Mouse (Mus musculus) CD4-positive, CD25-positive, alpha-beta regulatory T cell, adult 2 months (primary cell): Measurements from ENCODE around the gene Dnajc11.
A peak's percentile ranks its signal among the peaks of the same experiment; 100 is the strongest.

ENCODE experiments used
- DNase-seq: peaks from one replicate; pipeline ENCODE4 v3.0.0-alpha.2; 2012; ENCODE audit warnings: low read depth, low spot score

Gene Dnajc11

GRCm38 (mm10) chr4:151985886-151986285, 52.4 kb downstream of the Dnajc11 start:
- peak; percentile 82 for DNase-seq

DNA sequence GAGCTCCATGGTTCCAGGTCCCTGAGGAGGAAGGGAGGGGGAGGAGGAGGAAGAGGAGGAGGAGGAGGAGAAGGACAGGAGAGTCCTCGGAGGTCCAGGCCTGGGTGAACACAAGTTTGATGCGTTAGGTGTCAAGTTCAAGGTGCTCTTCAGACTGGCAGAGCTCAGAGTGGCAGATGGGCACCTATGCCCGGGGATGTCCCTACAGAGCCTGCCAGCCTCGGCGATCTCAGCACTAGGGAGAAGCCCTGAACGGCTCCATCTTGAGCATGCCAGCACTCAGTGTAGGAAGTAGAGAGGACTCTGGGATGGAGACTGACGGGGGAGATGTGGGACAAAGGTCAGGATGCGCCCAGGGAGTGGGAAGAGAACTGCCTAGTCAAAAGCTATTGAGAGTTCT, 53.2 kb downstream of the Dnajc11 start:
- DNase-seq = no peak

GRCm38 (mm10) chr4:151988014-151988341, 54.5 kb downstream of the Dnajc11 start:
- DNase-seq = no peak

DNA sequence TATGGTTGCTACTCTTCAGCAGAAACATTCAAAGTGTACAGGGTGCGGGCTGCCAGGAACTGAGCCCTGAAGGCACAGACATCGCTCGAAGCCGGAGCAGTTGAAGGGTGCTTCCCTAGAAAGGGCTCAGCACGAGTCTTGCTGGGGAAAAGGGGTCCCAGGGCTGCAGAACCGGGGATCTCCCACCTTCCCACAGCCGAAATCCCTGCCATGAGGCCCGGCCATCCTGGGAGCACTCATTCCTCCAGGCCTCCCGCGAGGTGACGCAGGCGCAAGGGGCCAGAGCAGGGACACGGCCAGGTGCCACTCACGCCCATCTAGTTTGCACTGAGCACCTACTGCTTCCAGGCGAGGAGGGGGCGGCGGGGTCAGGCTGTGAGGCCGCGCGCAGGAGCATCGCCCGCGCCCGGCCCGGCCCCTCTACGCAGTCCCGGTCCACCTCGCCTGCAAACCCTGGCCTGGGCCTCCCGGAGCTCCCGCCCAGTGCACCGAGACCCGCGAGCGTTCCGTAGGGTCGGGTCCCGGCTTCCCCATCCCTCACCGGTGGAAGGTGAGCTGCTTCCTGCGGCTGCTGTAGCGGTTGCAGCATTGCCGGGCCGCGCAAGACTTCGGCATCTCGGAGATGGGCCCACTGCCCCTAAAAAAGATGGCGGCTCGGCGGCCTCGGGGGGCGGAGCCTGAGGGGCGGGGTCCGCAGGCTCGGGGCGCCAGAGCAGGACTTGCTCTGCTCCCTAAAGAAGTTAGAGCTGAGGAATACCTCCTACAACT, 55.0 kb downstream of the Dnajc11 start, which contains the start of gene Thap3:
Gene Thap3, minus strand, starts transcription at position 656 of the 768 bp plus-strand sequence.
- DNase-seq = peak; percentile 89

DNA sequence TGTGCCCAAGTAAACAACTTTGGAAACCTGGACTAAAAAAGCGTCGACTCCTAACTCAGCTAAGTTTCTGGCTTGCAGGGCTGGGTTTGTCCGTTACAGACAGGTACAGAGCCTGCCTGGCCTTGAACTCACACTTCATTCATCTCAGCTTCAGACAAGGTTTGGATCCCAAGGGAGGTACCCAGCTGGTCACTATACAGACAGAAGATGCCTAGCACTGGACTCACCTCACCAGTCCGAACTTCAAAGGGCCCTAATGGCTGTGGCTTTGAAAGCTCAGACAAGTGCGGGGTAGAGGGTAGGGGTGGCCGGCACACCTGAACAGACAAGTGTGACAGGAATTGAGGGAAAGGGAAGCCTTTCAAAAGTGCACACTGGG, 55.6 kb downstream of the Dnajc11 start:
- no peak for DNase-seq

DNA sequence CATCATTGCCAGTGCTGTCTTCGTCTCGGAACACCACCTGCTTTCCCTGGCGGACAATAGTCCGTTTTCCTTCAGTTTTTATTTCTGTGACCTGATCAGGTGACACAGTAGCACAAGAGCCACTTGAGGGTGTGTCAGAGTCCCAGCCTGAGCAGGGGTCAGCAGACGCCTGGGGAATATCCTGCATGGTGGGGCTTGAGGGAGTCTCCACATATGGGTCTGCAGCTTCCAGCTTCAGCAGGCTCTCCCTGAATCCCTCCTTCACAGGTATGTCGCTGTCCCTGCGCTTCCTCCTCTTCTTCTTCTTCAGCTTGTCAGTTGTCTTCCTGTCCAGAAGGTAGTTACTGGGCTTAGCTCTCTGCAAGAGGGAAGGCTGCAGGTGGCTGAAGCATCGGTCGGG, 58.6 kb downstream of the Dnajc11 start:
- no peak for DNase-seq

DNA sequence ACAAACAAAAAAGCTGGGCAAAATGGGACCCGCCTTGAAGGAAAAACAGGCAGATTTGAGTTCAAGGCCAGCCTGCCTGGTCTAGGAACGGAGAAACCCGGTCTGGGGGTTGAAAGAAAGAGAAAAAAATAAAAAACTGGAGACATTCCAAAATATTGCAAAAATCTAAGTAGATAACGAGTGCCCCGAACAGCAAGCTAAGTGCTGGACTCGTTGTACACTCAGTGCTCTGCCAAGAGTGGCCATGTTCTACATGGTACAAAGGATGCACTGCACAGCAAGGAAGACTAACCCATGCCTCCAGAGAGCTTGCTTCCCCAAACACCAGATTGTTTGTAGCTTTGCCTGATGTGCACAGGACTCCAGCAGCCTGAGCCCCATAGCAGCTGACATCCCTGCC, 59.5 kb downstream of the Dnajc11 start:
- DNase-seq = no peak

DNA sequence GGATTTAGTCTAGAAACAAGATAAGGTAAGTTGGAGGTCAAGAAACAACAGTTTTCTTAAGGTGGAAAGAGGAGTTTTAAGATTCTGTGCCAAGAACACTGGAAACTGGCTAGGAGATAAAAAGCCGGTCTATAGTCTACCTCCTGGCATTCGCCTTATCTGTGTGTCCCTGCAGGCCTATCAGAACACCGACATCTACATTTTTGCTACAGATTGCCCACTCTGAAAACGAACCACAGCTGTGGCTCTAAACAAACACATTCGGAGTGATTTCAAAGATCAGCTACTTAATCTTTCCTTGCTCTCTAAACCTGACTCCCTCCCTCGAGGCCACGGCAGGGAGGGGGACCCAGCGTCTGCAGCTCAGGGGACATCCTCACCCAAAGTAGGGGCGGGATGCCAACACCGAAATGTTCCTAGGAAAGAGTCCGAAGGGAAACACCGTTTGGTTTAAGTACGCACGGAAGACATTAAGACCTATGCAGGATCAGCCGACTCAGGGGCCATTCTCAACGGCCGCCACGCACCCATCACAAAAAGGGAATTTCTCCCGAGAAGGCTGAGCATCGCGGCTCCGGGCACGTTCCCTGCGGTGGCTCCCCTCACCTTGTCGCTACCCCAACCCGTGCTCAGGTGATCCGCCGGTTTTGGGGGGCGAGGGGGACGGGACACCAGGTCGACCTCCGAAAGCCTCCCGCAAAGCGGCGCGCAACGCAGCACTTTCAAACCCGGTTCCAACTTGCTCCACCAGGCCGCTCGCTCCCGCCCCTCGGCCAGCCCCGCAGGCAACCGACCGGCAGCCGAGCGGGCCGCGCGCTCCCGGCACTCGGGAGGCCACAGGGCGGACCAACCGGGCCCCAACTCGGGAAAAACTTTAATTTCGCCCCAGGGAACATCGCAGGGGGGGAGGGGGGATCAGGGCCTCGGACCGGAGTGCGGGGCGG, 61.0 kb downstream of the Dnajc11 start:
- no peak for DNase-seq

GRCm38 (mm10) chr4:151995371-151996172, 62.1 kb downstream of the Dnajc11 start:
- DNase-seq = no peak

DNA sequence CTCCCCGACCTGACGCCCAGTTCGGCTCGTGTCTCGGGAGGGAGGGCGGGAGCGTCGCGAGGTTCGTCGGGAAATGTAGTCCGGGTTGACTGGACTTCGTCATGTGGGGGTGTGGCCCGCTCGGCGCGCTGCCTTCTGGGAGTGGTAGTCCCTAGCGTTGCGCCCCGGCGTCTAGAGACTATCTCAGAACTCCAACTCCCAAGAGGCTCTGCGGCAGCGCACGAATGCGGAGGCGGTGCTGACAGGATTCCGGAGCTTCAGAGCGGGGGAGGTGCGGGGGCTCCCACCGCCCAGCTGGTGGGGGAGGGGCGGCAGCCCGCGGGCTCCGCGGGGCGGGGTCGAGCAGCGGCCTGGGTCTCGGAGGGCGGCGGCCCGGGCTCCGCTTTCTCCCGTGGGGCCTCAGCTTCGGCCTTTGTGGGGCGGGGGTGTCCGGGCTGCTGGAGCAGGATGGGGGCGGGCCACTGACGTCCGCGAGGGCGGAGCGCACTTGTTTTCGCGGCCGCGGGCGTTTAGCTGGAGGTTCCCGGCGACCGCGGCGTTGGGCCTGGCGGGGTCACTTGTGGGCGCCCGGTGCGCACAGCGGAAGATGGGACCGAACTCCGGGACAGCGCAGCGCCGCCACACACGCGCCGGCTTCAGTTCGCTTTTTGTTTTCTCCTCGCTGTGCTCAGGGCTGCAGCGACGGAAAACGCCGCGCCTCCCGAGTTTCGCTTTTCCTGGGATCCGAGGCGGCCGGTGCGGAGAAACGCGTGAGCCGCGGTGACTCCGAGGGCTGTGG, 62.9 kb downstream of the Dnajc11 start, which contains the start of gene Phf13:
Gene Phf13, minus strand, starts transcription at position 86 of the 778 bp plus-strand sequence.
- DNase-seq = peak; percentile 99

DNA sequence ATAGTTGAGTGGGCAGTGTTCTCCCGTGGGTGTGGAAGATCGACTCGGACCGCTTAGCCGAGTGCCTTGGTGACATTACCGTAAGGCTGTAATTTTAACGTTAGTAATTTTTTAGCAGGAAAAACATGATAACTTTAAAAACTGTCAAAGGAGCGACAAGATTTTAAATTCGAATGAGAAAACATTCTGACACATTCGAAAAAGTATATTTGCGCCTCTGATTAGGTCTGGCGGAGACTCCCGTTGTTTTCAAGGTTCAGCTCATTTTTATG, 63.4 kb downstream of the Dnajc11 start:
- DNase-seq = no peak

DNA sequence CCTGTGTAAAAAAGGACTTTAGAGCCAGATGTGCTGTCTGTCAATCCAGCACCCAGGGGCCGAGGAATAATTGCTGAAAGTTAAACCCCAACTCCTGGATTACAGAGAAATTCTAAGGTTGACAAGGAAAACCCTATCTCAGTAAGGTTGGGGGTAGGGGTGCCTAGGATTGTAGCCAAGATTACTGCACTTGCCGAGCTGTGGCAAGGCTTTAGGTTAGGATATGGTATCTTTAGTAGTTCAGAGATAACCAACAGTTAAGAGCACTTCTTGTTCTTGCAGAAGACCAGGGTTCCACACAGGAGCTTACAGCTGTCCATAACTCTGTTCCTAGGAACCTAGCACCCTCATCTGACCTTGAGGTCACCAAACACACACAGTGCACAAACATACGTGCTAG, 64.2 kb downstream of the Dnajc11 start:
- no peak for DNase-seq

DNA sequence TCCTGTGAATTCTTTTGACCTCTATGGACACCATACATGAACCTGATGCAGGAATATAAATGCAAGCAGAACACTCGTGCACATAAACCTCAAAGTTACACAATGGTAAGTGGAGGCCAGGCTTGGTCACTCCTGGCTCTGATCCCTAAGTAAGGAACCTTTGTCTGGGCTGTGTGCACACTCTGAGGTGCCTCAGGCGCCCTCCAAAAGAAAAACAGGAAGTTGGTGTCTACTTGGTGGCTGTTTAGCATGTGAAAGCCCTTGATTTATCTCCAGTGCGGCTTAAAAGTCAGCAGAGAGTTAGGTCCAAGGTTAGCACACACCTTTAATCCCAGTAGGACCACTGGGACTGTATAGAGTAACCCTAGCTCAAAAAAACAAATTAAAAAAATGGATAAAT, 66.0 kb downstream of the Dnajc11 start:
- DNase-seq = no peak

GRCm38 (mm10) chr4:152000906-152001305, 67.4 kb downstream of the Dnajc11 start:
- no peak for DNase-seq

- no peak for DNase-seq
Observed at GRCm38 (mm10) chr4:152001335-152001734, 67.8 kb downstream of the Dnajc11 start.

DNA sequence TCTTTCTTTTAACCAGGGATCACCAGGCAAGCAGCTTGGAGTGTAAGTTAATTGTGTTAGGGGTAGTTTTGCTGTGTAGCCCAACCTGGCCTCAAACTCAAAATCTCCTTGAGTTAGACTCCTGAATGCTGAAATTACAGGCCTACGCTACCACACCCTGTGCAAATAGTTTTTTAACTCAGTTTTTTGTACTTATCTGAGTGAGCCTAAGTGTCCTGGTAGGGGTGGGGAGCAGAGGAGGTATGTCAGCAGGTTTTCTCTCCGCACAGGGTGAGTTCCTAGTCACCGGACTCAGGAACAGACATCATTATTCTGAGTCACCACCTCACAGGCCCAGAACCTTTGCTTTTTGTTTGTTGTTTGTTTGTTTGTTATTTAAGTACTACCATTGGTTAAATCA, 68.6 kb downstream of the Dnajc11 start:
- DNase-seq = no peak

DNA sequence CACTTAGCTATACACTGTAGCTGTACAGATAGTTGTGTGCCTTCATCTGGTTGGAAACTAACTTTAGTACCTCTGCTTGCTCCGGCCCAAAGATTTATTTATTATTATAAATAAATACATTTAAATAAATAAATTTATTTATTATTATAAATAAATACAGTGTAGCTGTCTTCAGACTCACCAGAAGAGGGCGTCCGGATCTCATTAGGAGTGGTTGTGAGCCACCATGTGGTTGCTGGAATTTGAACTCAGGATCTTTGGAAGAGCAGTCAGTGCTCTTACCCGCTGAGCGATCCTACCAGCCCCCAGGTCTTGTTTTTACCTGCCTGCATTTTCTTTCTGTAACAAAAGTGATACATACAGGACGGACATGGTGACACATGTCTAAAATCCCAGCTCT, 72.6 kb downstream of the Dnajc11 start:
- peak; percentile 65 for DNase-seq

DNA sequence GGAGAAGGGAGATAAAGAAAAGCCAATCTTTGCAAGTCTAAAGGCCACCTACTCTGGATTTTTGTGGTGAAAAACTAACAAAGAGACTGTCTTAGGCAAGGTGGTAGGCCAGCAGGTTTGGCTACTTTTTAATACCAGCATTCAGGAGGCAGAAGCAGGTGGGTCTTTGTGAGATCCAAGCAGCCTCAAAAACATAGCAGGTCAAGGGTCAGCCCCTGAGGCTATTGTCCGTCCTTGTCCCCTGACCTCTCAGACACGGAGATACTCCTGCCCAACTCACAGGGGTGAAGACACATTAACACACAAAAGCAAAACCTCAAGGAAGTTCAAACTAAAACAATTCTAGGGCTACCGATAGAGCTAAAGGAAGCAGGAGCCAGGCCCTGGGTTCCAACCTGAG, 73.3 kb downstream of the Dnajc11 start:
- DNase-seq = no peak

GRCm38 (mm10) chr4:152007481-152008147, 74.1 kb downstream of the Dnajc11 start:
- no peak for DNase-seq

- peak; percentile 27 for DNase-seq
Observed at GRCm38 (mm10) chr4:152008148-152008500, 74.6 kb downstream of the Dnajc11 start.

- DNase-seq = peak; percentile 95
Observed at GRCm38 (mm10) chr4:152008622-152009075, 75.2 kb downstream of the Dnajc11 start, which contains the start of gene Klhl21. TSS of gene Klhl21 (plus strand) at chr4:152008803.
